In genomic region chr2:72813282-72813974, GRCm38 (mm10) we compare ENCODE assay signal across 20 mouse cellular contexts.
DNase-seq lines count a peak whose midpoint lies in the region; ATAC-seq and TF ChIP-seq lines count a peak whose summit lies in the region.
"Had no signal": no experiment of that assay in that cellular context is flagged by ENCODE, and none has a peak within 500 bp of the region (broad histone marks: within the 10 kb centered on the region; RNA-seq: fewer than 3 reads in every experiment).

No protein-coding gene starts in this region.

- no peaks in the 10 kb centered on the region for H3K36me3 ChIP-seq in embryonic facial prominence, embryonic 14.5 days (ENCODE audit: control insufficient read depth, insufficient read depth, low read length)
- no peaks in the 10 kb centered on the region for H3K36me3 ChIP-seq in embryonic facial prominence, embryonic 10.5 days (replicated peaks)
- no peaks in the 10 kb centered on the region for H3K36me3 ChIP-seq in G1E (replicated peaks)
- H3K36me3 ChIP-seq in liver, embryonic 11.5 days (ENCODE audit: control insufficient read depth, insufficient read depth, low read length) = no peaks in the 10 kb centered on the region
- H3K36me3 ChIP-seq in hindbrain, postnatal 0 days (ENCODE audit: insufficient read depth, low read length) = no peaks in the 10 kb centered on the region
- no peaks in the 10 kb centered on the region for H3K36me3 ChIP-seq in hindbrain, embryonic 12.5 days
- H3K36me3 ChIP-seq: limb, embryonic 12.5 days; lung, embryonic 15.5 days; midbrain, embryonic 15.5 days had no signal

- no peaks in the 10 kb centered on the region; the same call in 1 of the 2 replicates for H3K4me1 ChIP-seq in embryonic facial prominence, embryonic 14.5 days (ENCODE audit: control insufficient read depth, insufficient read depth, low read length)
- H3K4me1 ChIP-seq in embryonic facial prominence, embryonic 10.5 days = peaks cover 14% of the 10 kb centered on the region
- H3K4me1 ChIP-seq in G1E (ENCODE audit: insufficient read depth, low read depth, low read length) = peaks cover 43% of the 10 kb centered on the region
- peaks cover 3% of the 10 kb centered on the region; the same call in 1 of the 2 replicates for H3K4me1 ChIP-seq in liver, embryonic 11.5 days (replicated peaks; ENCODE audit: control insufficient read depth, insufficient read depth, low read length)
- H3K4me1 ChIP-seq in hindbrain, postnatal 0 days (ENCODE audit: insufficient read depth, low read length) = 0 out of 2 replicates have a peak, but pooled peaks cover 4% of the 10 kb centered on the region
- peaks cover 5% of the 10 kb centered on the region for H3K4me1 ChIP-seq in hindbrain, embryonic 12.5 days
- H3K4me1 ChIP-seq: lung, embryonic 15.5 days had no signal

- peak overlapping the region; percentile 37; the same call in 1 of the 2 replicates for H3K4me2 ChIP-seq in embryonic facial prominence, embryonic 14.5 days (ENCODE audit: low read depth, low read length)
- peak overlapping the region; percentile 22; the same call in 1 of the 2 replicates for H3K4me2 ChIP-seq in liver, embryonic 11.5 days
- no peak overlapping the region for H3K4me2 ChIP-seq in hindbrain, postnatal 0 days (ENCODE audit: low read depth, low read length)
- H3K4me2 ChIP-seq in hindbrain, embryonic 12.5 days (replicated peaks) = no peak overlapping the region
- H3K4me2 ChIP-seq: lung, embryonic 15.5 days had no signal

- H3K27me3 ChIP-seq in embryonic facial prominence, embryonic 14.5 days (replicated peaks; ENCODE audit: control insufficient read depth, insufficient read depth, low read length) = peaks cover 19% of the 10 kb centered on the region; the same call in 1 of the 2 replicates
- H3K27me3 ChIP-seq in embryonic facial prominence, embryonic 10.5 days (replicated peaks; ENCODE audit: low read depth, poor library complexity, severe bottlenecking) = peaks cover 44% of the 10 kb centered on the region
- peaks cover 7% of the 10 kb centered on the region; the same call in 1 of the 2 replicates for H3K27me3 ChIP-seq in G1E (ENCODE audit: insufficient read depth, low read length)
- peaks cover 10% of the 10 kb centered on the region for H3K27me3 ChIP-seq in liver, embryonic 11.5 days (replicated peaks; ENCODE audit: control insufficient read depth, insufficient read depth, low read length)
- no peaks in the 10 kb centered on the region for H3K27me3 ChIP-seq in hindbrain, postnatal 0 days (ENCODE audit: insufficient read depth, low read length)
- peaks cover 4% of the 10 kb centered on the region; the same call in 1 of the 2 replicates for H3K27me3 ChIP-seq in hindbrain, embryonic 12.5 days
- H3K27me3 ChIP-seq: midbrain, embryonic 15.5 days had no signal

- DNase-seq in embryonic facial prominence, embryonic 14.5 days (ENCODE audit: low spot score) = no peak
- no peak for DNase-seq in embryonic facial prominence, embryonic 10.5 days (ENCODE audit: low spot score)
- peak; percentile 43 for DNase-seq in G1E (ENCODE audit: low spot score)
- DNase-seq in liver, embryonic 11.5 days (ENCODE audit: low spot score) = no peak
- no peak for DNase-seq in hindbrain, postnatal 0 days (ENCODE audit: low spot score)
- no peak for DNase-seq in lung, postnatal 25 days (ENCODE audit: low spot score)
- DNase-seq: cerebellum, adult 11 months; cerebellum, postnatal 14 days; gastrocnemius, postnatal 25 days; heart, postnatal 10 days; kidney, adult 11 months; layer of hippocampus, adult 9-11 months; thymus, postnatal 36 days had no signal

- WGBS in embryonic facial prominence, embryonic 14.5 days = 60% methylated on average over 14 of the region's 14 CpGs
- WGBS in embryonic facial prominence, embryonic 10.5 days = 72% methylated on average over 14 of the region's 14 CpGs
- WGBS in liver, embryonic 11.5 days = 40% methylated on average over 14 of the region's 14 CpGs
- whole genome bisulfite sequencing in hindbrain, postnatal 0 days = 68% methylated on average over 14 of the region's 14 CpGs
- 69% methylated on average over 14 of the region's 14 CpGs for WGBS in hindbrain, embryonic 12.5 days

- no peak for TF ChIP-seq CTCF in G1E (IDR thresholded peaks at IDR 0.05; ENCODE audit: low read depth, low read length)
- no peak for TF ChIP-seq CTCF in hindbrain, postnatal 0 days (IDR thresholded peaks at IDR 0.05; ENCODE audit: low read depth)

- H3K4me3 ChIP-seq in embryonic facial prominence, embryonic 14.5 days (ENCODE audit: low read depth, low read length) = no peak overlapping the region
- H3K4me3 ChIP-seq in embryonic facial prominence, embryonic 10.5 days = no peak overlapping the region
- H3K4me3 ChIP-seq in G1E (ENCODE audit: low read depth, low read length) = peak overlapping the region; percentile 26; the same call in 1 of the 2 replicates
- no peak overlapping the region for H3K4me3 ChIP-seq in liver, embryonic 11.5 days (ENCODE audit: low read depth, low read length)
- H3K4me3 ChIP-seq in hindbrain, postnatal 0 days (ENCODE audit: low read length) = no peak overlapping the region
- no peak overlapping the region for H3K4me3 ChIP-seq in hindbrain, embryonic 12.5 days
- H3K4me3 ChIP-seq: limb, embryonic 12.5 days; lung, embryonic 15.5 days had no signal

- ATAC-seq in embryonic facial prominence, embryonic 14.5 days (ENCODE audit: low read depth) = no peak
- ATAC-seq in G1E (ENCODE audit: extremely low read depth, insufficient number of reproducible peaks, low FRiP score, poor library complexity, severe bottlenecking) = peak; percentile 83
- peak; percentile 72 for ATAC-seq in liver, embryonic 11.5 days (replicated peaks; ENCODE audit: low FRiP score)
- peak; percentile 65 for ATAC-seq in megakaryocyte-erythroid progenitor cell, adult 5-6 weeks (replicated peaks; ENCODE audit: low FRiP score, low TSS enrichment, poor library complexity, severe bottlenecking)
- ATAC-seq in hindbrain, postnatal 0 days = no peak
- ATAC-seq in hindbrain, embryonic 12.5 days (ENCODE audit: low FRiP score) = no peak
- ATAC-seq: hindbrain, embryonic 16.5 days; midbrain, embryonic 15.5 days had no signal

- H3K27ac ChIP-seq in embryonic facial prominence, embryonic 14.5 days (replicated peaks; ENCODE audit: low read depth, low read length) = no peak overlapping the region
- no peak overlapping the region for H3K27ac ChIP-seq in embryonic facial prominence, embryonic 10.5 days (replicated peaks)
- no peak overlapping the region for H3K27ac ChIP-seq in liver, embryonic 11.5 days (ENCODE audit: low read depth, low read length)
- H3K27ac ChIP-seq in hindbrain, postnatal 0 days = no peak overlapping the region
- no peak overlapping the region for H3K27ac ChIP-seq in hindbrain, embryonic 12.5 days
- H3K27ac ChIP-seq: kidney, postnatal 0 days; limb, embryonic 12.5 days; lung, embryonic 15.5 days; midbrain, embryonic 15.5 days had no signal

- 0 out of 2 replicates have a peak, but pooled peaks cover 8% of the 10 kb centered on the region for H3K9me3 ChIP-seq in embryonic facial prominence, embryonic 14.5 days (ENCODE audit: control insufficient read depth, low read length)
- peaks cover 6% of the 10 kb centered on the region; the same call in 1 of the 2 replicates for H3K9me3 ChIP-seq in embryonic facial prominence, embryonic 10.5 days
- peaks cover 6% of the 10 kb centered on the region for H3K9me3 ChIP-seq in G1E (replicated peaks)
- no peaks in the 10 kb centered on the region for H3K9me3 ChIP-seq in liver, embryonic 11.5 days (ENCODE audit: control insufficient read depth, low read length)
- no peaks in the 10 kb centered on the region for H3K9me3 ChIP-seq in hindbrain, postnatal 0 days (ENCODE audit: low read length)
- H3K9me3 ChIP-seq in hindbrain, embryonic 12.5 days (replicated peaks) = no peaks in the 10 kb centered on the region; the same call in 1 of the 2 replicates
- H3K9me3 ChIP-seq: lung, embryonic 15.5 days; midbrain, embryonic 15.5 days had no signal

- H3K9ac ChIP-seq in embryonic facial prominence, embryonic 14.5 days (ENCODE audit: low read depth, low read length) = no peak overlapping the region
- H3K9ac ChIP-seq in liver, embryonic 11.5 days (ENCODE audit: low read depth, low read length) = no peak overlapping the region
- no peak overlapping the region for H3K9ac ChIP-seq in hindbrain, postnatal 0 days (replicated peaks; ENCODE audit: low read length)
- H3K9ac ChIP-seq in hindbrain, embryonic 12.5 days = no peak overlapping the region
- H3K9ac ChIP-seq: limb, embryonic 12.5 days; lung, embryonic 15.5 days; midbrain, embryonic 15.5 days had no signal

Comparison
In these comparisons a context has a peak if more than half of its experiments do, and no peak if none do; other contexts are left out.
1. ATAC-seq: peak in G1E (single experiment), liver, embryonic 11.5 days (single experiment) and megakaryocyte-erythroid progenitor cell, adult 5-6 weeks (single experiment); none in embryonic facial prominence, embryonic 14.5 days (single experiment), hindbrain, postnatal 0 days (single experiment) and hindbrain, embryonic 12.5 days (single experiment).
2. H3K4me2 ChIP-seq: peak in embryonic facial prominence, embryonic 14.5 days (single experiment) and liver, embryonic 11.5 days (single experiment); none in hindbrain, postnatal 0 days (single experiment) and hindbrain, embryonic 12.5 days (single experiment).